Mouse (Mus musculus) embryonic facial prominence, embryonic 11.5 days (tissue): ENCODE measurements around the gene Jph4. TPM values are rescaled to one million over a fixed set of nuclear protein-coding genes. Genes with fewer than 3 reads are reported as not detected.
A peak's percentile ranks its signal among the peaks of the same experiment; 100 is the strongest.

Source experiments
- ATAC-seq: fragments of 200-750 bp; cut with Nextera tagmentation; replicated peaks from 2 replicates; pipeline ENCODE4 v1.8.0; 2017; ENCODE audit warnings: low read depth; ENCODE audit not compliant: insufficient number of reproducible peaks, low FRiP score, low TSS enrichment
- DNase-seq: peaks from one replicate; pipeline ENCODE4 v3.0.0-alpha.2; 2015; ENCODE audit warnings: low spot score
- H3K27ac ChIP-seq: fragments of 300-500 bp; sonication (generic); replicated peaks from 2 replicates; pipeline ENCODE4 v1.5.1; 2014; ENCODE audit warnings: mild to moderate bottlenecking, low read depth, low read length, control low read depth
- H3K27me3 ChIP-seq: fragments of 300-500 bp; sonication (generic); 2 replicates; pipeline ENCODE4 v1.6.1; 2014; ENCODE audit warnings: mild to moderate bottlenecking, low read length, moderate library complexity, mixed read lengths; ENCODE audit not compliant: control insufficient read depth, insufficient read depth
- H3K36me3 ChIP-seq: fragments of 300-500 bp; sonication (generic); replicated peaks from 2 replicates; pipeline ENCODE4 v1.6.1; 2014; ENCODE audit warnings: low read depth, mild to moderate bottlenecking, low read length, moderate library complexity, mixed read lengths; ENCODE audit not compliant: control insufficient read depth, insufficient read depth
- H3K4me1 ChIP-seq: fragments of 300-500 bp; sonication (generic); 2 replicates; pipeline ENCODE4 v1.6.1; 2014; ENCODE audit warnings: low read length, mixed read lengths; ENCODE audit not compliant: control insufficient read depth, insufficient read depth
- H3K4me2 ChIP-seq: fragments of 300-500 bp; sonication (generic); 2 replicates; pipeline ENCODE4 v1.6.1; 2014; ENCODE audit warnings: low read depth, mild to moderate bottlenecking, control low read depth, low read length, moderate library complexity
- H3K4me3 ChIP-seq: fragments of 300-500 bp; sonication (generic); 2 replicates; pipeline ENCODE4 v1.5.1; 2014; ENCODE audit warnings: low read depth, low read length, control low read depth
- H3K9ac ChIP-seq: fragments of 300-500 bp; sonication (generic); replicated peaks from 2 replicates; pipeline ENCODE4 v1.6.1; 2014; ENCODE audit warnings: mild to moderate bottlenecking, control low read depth, low read length
- H3K9me3 ChIP-seq: fragments of 300-500 bp; sonication (generic); replicated peaks from 2 replicates; pipeline ENCODE4 v1.6.1; 2016; ENCODE audit warnings: mild to moderate bottlenecking, low read length, inconsistent platforms, mixed read lengths; ENCODE audit not compliant: control insufficient read depth
- WGBS: fragments of 180-500 bp; shearing (Covaris S2); extraction: QIAGEN DNeasy Blood & Tissue Kit; methylation state at CpG from one replicate; pipeline ENCODE4 v1.1.7; 2014; 5-methylcytosine and 5-hydroxymethylcytosine counted together
- polyA plus RNA-seq: library from polyadenylated mRNA; unstranded; fragments of >200 nt; fragmentation: Nextera tagmentation; extraction: Ambion mirVana; gene quantifications from 2 replicates; pipeline ENCODE4 v1.2.1, GENCODE M21; 2014

The Jph4 gene
- polyA plus RNA-seq, 1 experiment from 2014 or later, result 1.2 TPM

GRCm38 (mm10) chr14:55064481-55065370, 52.0 kb downstream of the Jph4 start:
- no peak overlapping the region for H3K27ac ChIP-seq
- no peak overlapping the region for H3K4me2 ChIP-seq
- ATAC-seq (no peak), DNase-seq (no peak)
- H3K4me3 ChIP-seq, result no peak overlapping the region
- H3K36me3 ChIP-seq, result peaks cover 4% of the 10 kb centered on the region
- 74% methylated on average over 35 of the region's 35 CpGs for WGBS
- H3K9ac ChIP-seq, result no peak overlapping the region
- no peaks in the 10 kb centered on the region for H3K9me3 ChIP-seq
- H3K4me1 ChIP-seq, result no peaks in the 10 kb centered on the region; the same call in 1 of the 2 replicates
- H3K27me3 ChIP-seq, result no peaks in the 10 kb centered on the region

- DNase-seq (no peak), ATAC-seq (no peak)
- Histone ChIP-seq H3K9me3 (no peaks in the 10 kb centered on the region), H3K27ac (no peak overlapping the region), H3K36me3 (peaks cover 4% of the 10 kb centered on the region), H3K4me1 (no peaks in the 10 kb centered on the region; the same call in 1 of the 2 replicates), H3K9ac (no peak overlapping the region), H3K4me2 (no peak overlapping the region), H3K27me3 (no peaks in the 10 kb centered on the region), H3K4me3 (no peak overlapping the region)
- 85% methylated on average over 22 of the region's 22 CpGs for WGBS
Measured at GRCm38 (mm10) chr14:55063581-55064381, 53.0 kb downstream of the Jph4 start.

- H3K4me1 ChIP-seq, result no peaks in the 10 kb centered on the region; the same call in 1 of the 2 replicates
- WGBS, result 92% methylated on average over 5 of the region's 5 CpGs
- ATAC-seq (no peak), DNase-seq (no peak)
- H3K9ac ChIP-seq, result no peak overlapping the region
- H3K27me3 ChIP-seq, result no peaks in the 10 kb centered on the region
- no peaks in the 10 kb centered on the region for H3K9me3 ChIP-seq
- H3K4me2 ChIP-seq, result no peak overlapping the region
- H3K4me3 ChIP-seq, result no peak overlapping the region
- H3K36me3 ChIP-seq, result peaks cover 4% of the 10 kb centered on the region
- no peak overlapping the region for H3K27ac ChIP-seq
Measured at GRCm38 (mm10) chr14:55063117-55063516, 53.6 kb downstream of the Jph4 start.

- Histone ChIP-seq H3K9ac (0 out of 2 replicates have a peak overlapping the region, but pooled peaks have one; percentile 3), H3K9me3 (no peaks in the 10 kb centered on the region), H3K27ac (no peak overlapping the region), H3K36me3 (peaks cover 4% of the 10 kb centered on the region), H3K27me3 (no peaks in the 10 kb centered on the region), H3K4me1 (no peaks in the 10 kb centered on the region; the same call in 1 of the 2 replicates), H3K4me2 (0 out of 2 replicates have a peak overlapping the region, but pooled peaks have one; percentile 7), H3K4me3 (no peak overlapping the region)
- ATAC-seq (peak; percentile 55; the same call in 1 of the 2 replicates), DNase-seq (peak; percentile 38)
- 22% methylated on average over 17 of the region's 17 CpGs for WGBS
Measured at GRCm38 (mm10) chr14:55062626-55063025, 54.1 kb downstream of the Jph4 start.

- 42% methylated on average over 7 of the region's 7 CpGs for WGBS
- no peak overlapping the region for H3K27ac ChIP-seq
- ATAC-seq, result no peak
Measured at GRCm38 (mm10) chr14:55061845-55062244, 54.9 kb downstream of the Jph4 start.

GRCm38 (mm10) chr14:55059931-55060330, 56.8 kb downstream of the Jph4 start:
- no peaks in the 10 kb centered on the region for H3K36me3 ChIP-seq
- no peak overlapping the region for H3K9ac ChIP-seq
- ATAC-seq (no peak), DNase-seq (peak; percentile 15)
- H3K4me3 ChIP-seq, result no peak overlapping the region
- H3K27ac ChIP-seq, result no peak overlapping the region
- H3K9me3 ChIP-seq, result no peaks in the 10 kb centered on the region
- WGBS, result 60% methylated on average over 5 of the region's 5 CpGs
- H3K4me2 ChIP-seq, result no peak overlapping the region
- no peaks in the 10 kb centered on the region; the same call in 1 of the 2 replicates for H3K4me1 ChIP-seq
- H3K27me3 ChIP-seq, result no peaks in the 10 kb centered on the region

More at GRCm38 (mm10) chr14:55061845-55062244, 54.9 kb downstream of the Jph4 start:
- no peak overlapping the region for H3K4me2 ChIP-seq
- H3K36me3 ChIP-seq, result peaks cover 3% of the 10 kb centered on the region
- no peaks in the 10 kb centered on the region; the same call in 1 of the 2 replicates for H3K4me1 ChIP-seq
- DNase-seq, result no peak
- no peak overlapping the region; the same call in 1 of the 2 replicates for H3K9ac ChIP-seq
- H3K9me3 ChIP-seq, result no peaks in the 10 kb centered on the region
- no peaks in the 10 kb centered on the region for H3K27me3 ChIP-seq
- no peak overlapping the region for H3K4me3 ChIP-seq

GRCm38 (mm10) chr14:55059009-55059408, 57.7 kb downstream of the Jph4 start:
- no peak for DNase-seq
- no peak for ATAC-seq
- 84% methylated on average over 1 of the region's 1 CpGs for WGBS
- no peak overlapping the region for H3K27ac ChIP-seq
- no peak overlapping the region for H3K4me2 ChIP-seq
- H3K4me1 ChIP-seq, result no peaks in the 10 kb centered on the region; the same call in 1 of the 2 replicates
- no peaks in the 10 kb centered on the region for H3K9me3 ChIP-seq
- H3K4me3 ChIP-seq, result no peak overlapping the region
- no peaks in the 10 kb centered on the region for H3K36me3 ChIP-seq
- no peaks in the 10 kb centered on the region for H3K27me3 ChIP-seq
- no peak overlapping the region for H3K9ac ChIP-seq
